Mouse (Mus musculus): ENCODE data around the gene Ehf. TPM values are rescaled to one million over a fixed set of nuclear protein-coding genes. Genes with fewer than 3 reads are reported as not detected.

Gene Ehf
- polyA plus RNA-seq, 1 experiment from 2014 or later: not detected

DNA sequence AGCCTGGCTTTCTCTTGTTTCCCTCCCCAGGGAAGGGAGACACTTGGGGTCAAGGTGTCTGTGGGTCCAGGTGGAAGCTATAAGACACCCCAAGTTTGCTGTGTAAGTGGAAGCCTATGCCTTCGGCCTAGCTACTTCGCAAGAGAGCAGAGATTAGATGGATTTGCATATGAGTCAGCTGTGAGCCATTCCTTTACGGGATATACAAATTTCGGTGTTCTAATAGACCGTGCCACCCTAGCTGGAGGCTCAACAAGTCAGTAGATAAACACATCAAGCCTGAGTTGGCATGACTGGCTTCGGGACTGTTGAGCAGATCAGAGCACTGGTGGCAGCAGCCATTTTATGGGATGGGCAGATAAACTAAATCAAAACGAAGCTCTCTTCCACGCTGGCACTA lies 31.6 kb downstream of the Ehf start:
- no peak for DNase-seq (ENCODE audit: low spot score)
- Histone ChIP-seq H3K4me1 (peaks cover 3% of the 10 kb centered on the region; the same call in 1 of the 2 replicates), H3K36me3 (no peaks in the 10 kb centered on the region), H3K9me3 (no peaks in the 10 kb centered on the region), H3K4me3 (no peak overlapping the region), H3K27me3 (ENCODE audit: insufficient read depth, poor library complexity, severe bottlenecking) (no peaks in the 10 kb centered on the region), H3K27ac (no peak overlapping the region)
- 83% methylated on average over 8 of the region's 8 CpGs for WGBS

DNA sequence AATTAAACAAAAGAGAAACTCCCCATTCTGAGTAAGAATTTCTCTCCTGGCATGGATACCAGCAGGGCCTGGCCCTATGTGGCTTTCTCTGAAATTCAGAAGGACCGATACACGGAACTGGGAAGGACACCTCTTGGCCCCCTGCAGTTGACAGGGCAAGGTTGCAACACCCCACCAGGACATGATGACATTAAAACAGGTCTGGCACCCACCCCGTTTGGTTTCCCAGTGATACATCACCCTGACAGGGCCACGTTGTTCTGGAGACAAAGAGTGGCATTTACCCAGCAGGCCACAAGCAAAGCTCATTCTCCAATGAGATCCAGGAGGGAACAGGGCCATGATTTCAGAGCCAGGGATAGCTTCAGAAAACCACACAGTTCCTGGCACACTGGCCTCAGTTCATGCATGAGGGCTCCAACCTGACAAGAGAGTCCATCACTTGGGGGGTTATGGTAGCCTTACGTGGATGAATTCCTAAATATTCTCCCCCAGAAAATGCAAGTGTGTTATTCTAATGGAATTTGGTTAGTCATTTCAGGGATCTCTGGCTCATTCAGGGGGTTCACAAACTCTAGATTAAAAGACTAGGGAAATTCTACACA lies 32.4 kb downstream of the Ehf start:
- H3K27me3 ChIP-seq (ENCODE audit: insufficient read depth, poor library complexity, severe bottlenecking): no peaks in the 10 kb centered on the region
- no peak overlapping the region for H3K27ac ChIP-seq
- 79% methylated on average over 5 of the region's 5 CpGs for WGBS
- H3K4me3 ChIP-seq: no peak overlapping the region
- peaks cover 3% of the 10 kb centered on the region; the same call in 1 of the 2 replicates for H3K4me1 ChIP-seq
- no peaks in the 10 kb centered on the region for H3K36me3 ChIP-seq
- no peaks in the 10 kb centered on the region for H3K9me3 ChIP-seq
- no peak for DNase-seq (ENCODE audit: low spot score)

DNA sequence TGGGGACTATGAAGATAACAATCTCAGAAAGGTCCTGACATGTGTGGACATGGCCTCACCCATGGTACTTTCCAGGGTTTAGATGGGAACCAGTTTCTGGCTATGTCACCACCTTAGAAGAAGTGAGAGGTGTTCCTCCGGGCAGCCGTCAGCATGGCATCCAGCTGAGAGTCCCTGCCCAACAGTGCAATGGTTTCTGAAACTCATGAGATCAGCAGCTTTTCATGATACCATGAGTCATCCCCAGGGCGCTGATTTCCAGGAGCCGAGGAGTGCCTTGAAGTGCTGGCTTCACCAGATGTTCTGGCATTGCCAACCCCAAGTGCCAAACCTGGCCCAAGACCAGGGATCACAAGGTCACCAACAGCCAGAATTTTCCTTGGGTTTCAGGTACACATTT lies 64.0 kb downstream of the Ehf start:
- no peak overlapping the region for H3K4me3 ChIP-seq

DNA sequence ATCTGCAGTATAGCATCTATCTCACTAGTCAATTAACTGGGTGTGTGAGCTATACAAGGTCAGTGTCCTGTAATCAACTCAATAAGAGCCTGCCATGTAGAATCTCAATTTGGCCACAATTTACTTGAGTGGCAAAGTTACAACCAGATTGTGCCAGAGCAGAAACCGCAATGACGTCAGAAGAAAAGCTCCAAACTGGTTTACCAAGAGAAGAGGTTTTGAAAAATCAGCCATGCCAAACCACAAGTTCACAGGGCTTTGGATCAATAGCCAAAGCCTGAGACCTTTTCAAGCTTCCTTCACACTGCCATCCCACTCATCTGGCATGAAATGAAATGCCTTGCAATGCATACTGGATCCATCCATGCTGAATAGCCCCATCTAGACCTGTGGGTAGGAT lies 76.3 kb downstream of the Ehf start:
- no peaks in the 10 kb centered on the region for H3K36me3 ChIP-seq
- H3K9me3 ChIP-seq: no peaks in the 10 kb centered on the region
- no peak overlapping the region for H3K4me3 ChIP-seq
- DNase-seq (ENCODE audit: low spot score): no peak
- no peaks in the 10 kb centered on the region for H3K4me1 ChIP-seq
- WGBS: 97% methylated on average over 2 of the region's 2 CpGs
- no peak overlapping the region for H3K27ac ChIP-seq
- no peaks in the 10 kb centered on the region for H3K27me3 ChIP-seq (ENCODE audit: insufficient read depth, poor library complexity, severe bottlenecking)

More for the DNA sequence above, 64.0 kb downstream of the Ehf start:
- no peak for DNase-seq (ENCODE audit: low spot score)
- Histone ChIP-seq H3K9me3 (no peaks in the 10 kb centered on the region), H3K36me3 (no peaks in the 10 kb centered on the region), H3K27ac (no peak overlapping the region), H3K27me3 (ENCODE audit: insufficient read depth, poor library complexity, severe bottlenecking) (no peaks in the 10 kb centered on the region), H3K4me1 (no peaks in the 10 kb centered on the region)
- 77% methylated on average over 4 of the region's 4 CpGs for WGBS

DNA sequence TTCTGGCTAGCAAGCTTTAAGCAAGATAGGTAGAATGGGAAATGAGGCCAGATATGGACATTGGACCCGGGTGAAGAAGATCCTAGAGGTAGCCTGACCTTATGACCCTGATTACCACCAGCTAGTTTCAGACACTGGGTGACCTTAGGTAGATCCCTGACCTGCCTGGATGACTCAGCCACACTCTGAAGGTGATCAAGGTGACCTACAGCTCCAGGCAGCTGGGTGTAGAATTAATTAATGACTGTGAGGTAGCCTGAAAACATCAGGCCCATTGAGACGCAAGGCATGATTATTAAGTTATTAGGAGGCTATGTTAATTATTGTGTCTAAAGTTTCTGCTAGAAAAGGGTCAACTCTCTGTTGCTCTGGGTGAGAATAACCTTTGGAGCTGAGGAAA lies 82.2 kb downstream of the Ehf start:
- DNase-seq (ENCODE audit: low spot score): no peak
- Histone ChIP-seq H3K4me1 (no peaks in the 10 kb centered on the region), H3K27me3 (ENCODE audit: insufficient read depth, poor library complexity, severe bottlenecking) (no peaks in the 10 kb centered on the region), H3K9me3 (no peaks in the 10 kb centered on the region), H3K4me3 (no peak overlapping the region), H3K36me3 (no peaks in the 10 kb centered on the region), H3K27ac (no peak overlapping the region)
- WGBS: 74% methylated on average over 2 of the region's 2 CpGs

DNA sequence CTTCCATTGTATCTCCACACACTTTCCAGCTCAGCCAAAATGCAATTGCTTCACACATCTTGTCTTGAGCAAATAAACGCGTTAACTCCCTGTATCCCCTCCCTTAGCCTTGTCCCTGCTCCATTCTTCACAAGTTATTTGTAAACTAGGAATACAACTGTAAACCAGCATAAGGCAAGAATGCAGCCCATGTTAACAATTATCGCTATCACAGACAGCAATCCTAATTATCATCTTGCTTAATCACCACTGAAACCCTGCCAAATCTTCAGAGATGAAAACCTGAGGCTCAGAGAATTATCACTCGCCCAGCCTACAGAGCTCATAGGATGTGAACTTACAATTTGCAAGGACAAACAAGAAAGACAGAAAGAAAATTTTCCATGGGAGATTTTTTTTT lies 84.8 kb downstream of the Ehf start:
- no peaks in the 10 kb centered on the region for H3K36me3 ChIP-seq
- no peak overlapping the region for H3K4me3 ChIP-seq
- H3K27ac ChIP-seq: no peak overlapping the region
- WGBS: 81% methylated on average over 4 of the region's 4 CpGs
- no peak for DNase-seq (ENCODE audit: low spot score)
- H3K4me1 ChIP-seq: no peaks in the 10 kb centered on the region
- H3K9me3 ChIP-seq: no peaks in the 10 kb centered on the region
- no peaks in the 10 kb centered on the region for H3K27me3 ChIP-seq (ENCODE audit: insufficient read depth, poor library complexity, severe bottlenecking)

DNA sequence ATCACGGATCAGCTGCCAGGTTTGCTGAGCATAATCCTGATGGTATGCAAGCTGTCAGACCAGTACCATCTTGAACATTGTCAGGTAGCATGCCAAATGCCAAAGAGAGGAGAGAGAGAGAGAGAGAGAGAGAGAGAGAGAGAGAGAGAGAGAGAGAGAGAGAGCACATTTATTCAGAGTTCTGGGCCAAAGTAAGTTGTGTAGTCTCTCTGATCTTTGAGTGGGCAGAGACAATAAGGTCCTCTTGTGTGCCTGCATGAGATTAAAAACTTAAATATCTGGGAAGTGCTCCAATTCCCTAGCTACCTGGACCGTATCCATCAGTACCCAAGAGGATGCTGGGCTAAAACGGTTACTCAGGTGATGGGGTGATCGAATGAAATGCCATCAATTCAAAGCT lies 87.3 kb downstream of the Ehf start:
- 89% methylated on average over 4 of the region's 4 CpGs for WGBS
- H3K36me3 ChIP-seq: no peaks in the 10 kb centered on the region
- no peak overlapping the region for H3K27ac ChIP-seq
- H3K27me3 ChIP-seq (ENCODE audit: insufficient read depth, poor library complexity, severe bottlenecking): no peaks in the 10 kb centered on the region
- no peak for DNase-seq (ENCODE audit: low spot score)
- no peaks in the 10 kb centered on the region for H3K9me3 ChIP-seq
- H3K4me3 ChIP-seq: no peak overlapping the region
- no peaks in the 10 kb centered on the region for H3K4me1 ChIP-seq

DNA sequence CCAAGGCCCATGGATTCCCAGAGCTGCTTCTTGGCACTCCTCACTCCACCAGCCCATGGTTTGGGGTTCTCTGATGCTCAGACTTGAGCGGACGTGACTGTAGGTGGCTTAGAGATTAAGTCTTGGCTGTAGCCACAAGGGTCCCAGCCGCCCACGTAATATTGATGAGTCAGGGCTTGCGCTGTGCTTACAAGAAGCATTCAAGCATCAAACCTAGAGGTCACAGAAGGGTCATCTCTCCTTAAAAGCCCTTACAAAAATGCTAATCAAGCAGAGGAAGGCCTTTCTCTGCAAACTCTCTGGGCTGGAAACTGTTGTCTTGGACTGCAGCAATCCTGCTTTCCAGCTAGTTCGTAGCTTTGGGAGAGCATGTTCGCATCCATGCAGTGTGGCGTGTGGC lies 88.2 kb downstream of the Ehf start:
- Histone ChIP-seq H3K9me3 (no peaks in the 10 kb centered on the region), H3K4me1 (no peaks in the 10 kb centered on the region), H3K27ac (no peak overlapping the region), H3K4me3 (no peak overlapping the region), H3K27me3 (ENCODE audit: insufficient read depth, poor library complexity, severe bottlenecking) (no peaks in the 10 kb centered on the region), H3K36me3 (no peaks in the 10 kb centered on the region)
- no peak for DNase-seq (ENCODE audit: low spot score)
- 78% methylated on average over 8 of the region's 8 CpGs for WGBS

DNA sequence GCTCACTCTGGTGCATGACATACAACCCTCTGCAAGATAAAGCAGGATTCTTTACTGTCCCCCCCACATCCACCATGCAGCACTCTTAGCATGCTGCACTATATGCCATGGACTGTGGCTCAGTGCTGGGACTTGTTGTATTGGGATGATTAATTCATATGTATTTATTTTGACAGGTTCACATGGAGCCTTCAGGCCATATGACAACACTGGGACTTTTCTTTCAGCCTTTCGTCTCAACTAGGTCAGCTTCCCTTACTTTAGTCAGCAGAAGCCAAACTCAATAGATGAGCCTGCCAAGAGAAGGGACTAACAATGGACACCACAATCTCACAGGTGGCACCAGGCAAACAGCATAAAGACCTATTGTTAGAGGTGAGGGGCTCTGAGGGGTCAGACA lies 89.5 kb downstream of the Ehf start:
- no peak for DNase-seq (ENCODE audit: low spot score)
- Histone ChIP-seq H3K36me3 (no peaks in the 10 kb centered on the region), H3K4me3 (no peak overlapping the region), H3K9me3 (no peaks in the 10 kb centered on the region), H3K27me3 (ENCODE audit: insufficient read depth, poor library complexity, severe bottlenecking) (no peaks in the 10 kb centered on the region), H3K4me1 (no peaks in the 10 kb centered on the region), H3K27ac (no peak overlapping the region)
- 81% methylated on average over 1 of the region's 1 CpGs for WGBS

Other genes with a start within 250 kb of the Ehf start
- gene Pdhx, start 229.8 kb downstream of the Ehf start, polyA plus RNA-seq (2016; fragmentation: Nextera tagmentation; extraction: Ambion mirVana): 47.2 and 55.6 TPM in 2 replicates
- 65.4 and 66.2 TPM in 2 replicates for gene Apip, start 229.6 kb downstream of the Ehf start, polyA plus RNA-seq (2016; fragmentation: Nextera tagmentation; extraction: Ambion mirVana)
- gene Elf5, start 108.4 kb upstream of the Ehf start, polyA plus RNA-seq (2016; fragmentation: Nextera tagmentation; extraction: Ambion mirVana): not detected in 2 replicates
- gene Cat, start 181.9 kb upstream of the Ehf start, polyA plus RNA-seq (2016; fragmentation: Nextera tagmentation; extraction: Ambion mirVana): 83.7 and 89.5 TPM in 2 replicates

Data from heart, embryonic 10.5 days (tissue).